Mouse (Mus musculus) left cerebral cortex, adult 18-20 months (tissue): ENCODE measurements at regions not wholly inside any gene's neighbourhood (a gene's known extent, or its start where the extent isn't known, plus 50 kb on each side); places are given as distances from the start of the nearest gene placed in this dataset.
"Not testable (repeated sequence)": the region's sequence is repeated elsewhere in the genome, so short reads cannot be mapped to it uniquely, and the experiment has no call there.

ENCODE experiments used
- DNase-seq, 2 experiments: peaks; one replicate each; pipeline ENCODE4 v3.0.0; 2021 to 2022; ENCODE audit warnings: low spot score in 2 of 2, mixed read lengths in 1 of 2

DNA sequence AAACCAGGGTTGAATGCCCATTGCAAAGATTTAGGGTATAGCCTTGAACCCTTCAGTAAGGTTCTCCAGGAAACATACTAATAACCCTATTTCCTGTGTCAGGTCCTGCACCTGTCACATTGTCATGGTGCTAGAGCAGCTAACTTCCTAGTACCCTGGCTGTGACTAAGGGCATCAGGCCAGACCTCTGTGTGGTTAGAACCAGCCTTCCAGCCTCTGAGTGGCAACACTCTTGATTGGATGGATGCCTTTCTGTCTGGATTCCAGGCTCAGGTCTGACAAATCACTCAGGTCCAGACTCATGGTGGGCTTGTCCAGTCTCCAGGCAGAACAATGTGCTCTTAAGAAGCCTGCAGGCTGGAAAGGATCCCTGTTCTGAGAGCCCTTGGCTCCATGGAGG is 426.2 kb upstream of the Zfp507 start:
- DNase-seq = no peak

DNA sequence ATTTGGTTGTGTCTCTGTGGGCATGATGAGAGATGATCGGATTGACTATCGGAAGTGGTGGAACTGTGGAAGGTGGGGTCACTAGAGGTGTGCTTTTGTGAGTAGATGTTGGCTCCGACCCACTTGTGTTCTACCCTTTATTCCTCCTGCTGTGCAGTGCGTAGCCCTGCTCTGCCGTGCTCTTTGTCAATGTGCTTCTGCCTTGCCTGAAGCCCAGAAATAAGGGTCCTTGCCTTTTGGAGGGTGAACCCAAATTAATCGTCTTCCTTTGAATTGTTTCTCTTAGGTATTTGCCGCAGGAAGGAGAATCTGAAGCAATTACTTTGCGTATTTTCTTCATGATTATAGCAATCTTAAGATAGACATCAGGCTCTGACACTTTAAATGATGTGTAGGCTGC is 421.6 kb upstream of the Zfp507 start:
- no peak for DNase-seq

DNA sequence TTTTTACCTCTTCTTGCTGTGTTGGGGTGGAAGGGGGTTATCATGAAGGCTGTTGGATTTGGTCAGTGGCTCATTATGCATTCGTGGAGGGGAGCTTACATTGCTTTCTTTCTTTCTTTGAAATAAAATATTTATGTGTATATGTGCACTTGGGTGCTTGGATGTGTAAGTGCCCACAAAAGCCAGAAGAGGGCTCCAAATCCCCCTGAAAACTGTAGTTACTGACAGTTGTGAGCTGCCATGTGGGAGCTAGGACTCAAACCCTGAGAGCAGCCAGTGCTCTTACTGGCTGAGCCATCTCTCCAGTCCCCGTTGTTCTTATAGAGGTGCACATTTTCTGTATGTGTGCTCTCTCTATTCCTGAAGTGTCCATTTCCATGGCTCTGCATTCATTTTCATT is 415.6 kb upstream of the Zfp507 start:
- DNase-seq = no peak

DNA sequence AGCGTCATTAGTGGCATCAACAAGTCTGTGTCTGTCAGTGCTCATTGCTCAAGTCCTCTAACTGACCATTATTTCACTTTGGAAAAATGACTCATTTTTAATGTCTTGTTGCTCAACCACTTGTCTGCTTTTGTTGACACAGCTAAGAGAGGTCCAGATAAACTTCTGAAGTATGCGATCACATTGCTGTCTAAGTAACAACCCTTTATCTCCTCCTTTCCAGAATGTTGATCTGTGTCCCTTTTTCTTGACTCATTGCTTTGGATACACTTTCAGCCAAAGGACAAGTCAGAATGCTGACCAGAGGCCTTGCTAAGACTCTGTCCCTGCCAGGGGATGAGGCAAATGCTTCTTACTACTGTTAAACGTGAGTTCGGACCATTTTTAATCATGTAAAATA is 407.2 kb upstream of the Zfp507 start:
- no peak for DNase-seq

DNA sequence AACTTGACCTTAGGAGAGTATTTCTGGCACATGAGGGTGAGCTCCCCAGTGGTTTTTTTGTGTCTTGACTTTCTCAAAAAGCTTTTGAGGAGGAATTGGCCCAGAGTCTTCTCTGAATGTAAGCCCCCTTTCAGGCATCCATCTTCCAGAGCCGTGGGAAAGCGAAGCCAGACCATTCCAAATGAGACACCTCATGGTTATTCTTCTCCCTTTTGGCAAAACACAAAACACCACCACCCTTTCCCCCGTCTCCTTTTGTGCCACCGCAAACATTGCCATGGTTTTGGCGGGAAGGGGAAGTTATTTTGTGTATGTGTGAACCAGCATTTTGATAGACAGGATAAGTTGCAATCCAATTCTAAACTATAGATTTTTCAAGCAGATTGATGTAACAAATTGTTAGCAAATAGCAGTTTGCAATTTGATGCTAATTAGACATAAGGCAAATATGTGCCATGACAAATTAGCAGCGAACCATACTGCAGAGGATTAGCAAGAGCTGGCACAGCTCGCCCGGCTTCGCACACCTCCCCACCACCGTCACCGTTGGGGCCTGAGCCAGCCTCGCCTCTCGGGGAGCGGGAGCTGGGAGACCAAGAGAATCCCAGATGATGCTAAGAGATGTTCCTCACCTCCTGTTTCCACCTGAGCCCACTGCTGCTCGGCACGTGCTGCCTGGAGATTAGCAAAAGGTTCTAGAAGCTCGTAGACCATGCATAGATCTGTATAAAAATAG is 404.9 kb upstream of the Zfp507 start:
- DNase-seq = peak; percentile 35

DNA sequence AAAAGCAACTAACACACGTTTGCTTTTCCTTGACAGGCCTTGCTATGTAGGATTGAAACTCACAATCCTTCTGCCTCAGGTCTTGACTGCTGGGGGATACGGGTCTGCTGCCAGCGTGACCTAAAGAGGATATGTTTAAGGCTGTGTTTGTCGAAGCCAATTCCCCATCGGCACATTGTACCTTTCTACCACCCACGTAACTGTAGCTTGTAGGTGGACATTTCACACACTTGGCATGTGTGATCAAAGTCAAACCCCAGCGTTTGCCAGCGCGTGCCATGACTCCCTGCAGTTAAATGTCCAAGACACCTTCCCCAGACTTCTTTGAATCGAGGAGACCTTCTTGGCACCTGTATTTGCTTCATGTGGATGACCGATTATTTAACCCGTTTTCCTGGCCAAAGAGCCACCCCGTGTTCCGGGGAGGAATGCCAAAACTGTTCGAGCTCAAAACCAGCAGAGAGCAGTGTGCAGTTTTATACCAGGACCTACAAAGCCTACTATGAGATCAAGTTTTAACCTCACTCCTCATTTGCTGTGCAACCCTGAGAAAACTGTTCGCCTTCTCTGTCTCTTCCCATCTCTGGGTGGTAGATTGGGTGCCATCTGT is 395.4 kb upstream of the Zfp507 start:
- no peak for DNase-seq

DNA sequence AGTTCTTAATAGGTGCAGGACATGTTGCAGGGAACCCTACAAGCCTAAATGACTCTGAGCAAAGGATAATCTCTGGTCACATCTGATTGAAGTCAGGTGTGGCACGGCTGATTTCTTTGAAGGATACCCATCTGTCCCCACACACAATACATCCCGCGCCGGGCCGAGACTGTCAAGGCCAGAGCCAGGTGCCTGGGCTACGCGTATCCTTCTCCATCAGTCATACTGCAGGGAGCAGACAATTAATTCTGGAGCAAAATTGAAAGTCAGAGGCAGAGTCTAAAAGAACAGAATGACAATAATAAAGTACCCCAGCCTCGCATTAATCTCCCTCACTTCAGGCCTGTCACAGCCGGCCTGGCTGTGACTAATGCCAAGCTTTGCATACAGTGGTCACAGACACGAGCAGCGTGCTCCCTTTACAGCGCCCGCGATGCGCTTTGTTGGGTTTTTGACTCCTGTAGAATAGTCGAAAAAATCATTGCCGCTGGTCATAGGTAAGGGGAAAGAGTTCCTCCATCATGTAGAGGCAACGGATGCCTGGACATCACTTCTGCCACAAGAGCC is 393.4 kb upstream of the Zfp507 start:
- no peak for DNase-seq

DNA sequence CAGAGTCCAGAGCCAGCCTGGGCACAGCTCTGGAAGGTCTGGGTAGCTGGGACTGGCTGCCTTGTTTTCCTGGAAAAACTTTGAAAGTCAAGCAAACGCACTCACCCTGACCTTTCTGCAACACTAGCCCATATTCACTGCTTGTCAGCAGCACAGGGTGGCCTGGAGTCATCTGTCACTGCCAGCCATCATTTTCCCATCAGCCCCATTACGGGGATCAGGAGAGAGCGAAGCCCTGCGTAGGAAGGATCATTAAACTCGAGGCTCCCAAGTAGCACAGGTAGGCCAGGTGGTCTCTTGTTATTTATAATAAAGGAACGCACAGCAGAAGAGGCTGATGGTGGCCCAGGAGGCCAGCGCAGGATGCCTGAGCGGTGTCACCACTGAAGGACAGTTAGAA is 389.8 kb upstream of the Zfp507 start:
- no peak for DNase-seq

DNA sequence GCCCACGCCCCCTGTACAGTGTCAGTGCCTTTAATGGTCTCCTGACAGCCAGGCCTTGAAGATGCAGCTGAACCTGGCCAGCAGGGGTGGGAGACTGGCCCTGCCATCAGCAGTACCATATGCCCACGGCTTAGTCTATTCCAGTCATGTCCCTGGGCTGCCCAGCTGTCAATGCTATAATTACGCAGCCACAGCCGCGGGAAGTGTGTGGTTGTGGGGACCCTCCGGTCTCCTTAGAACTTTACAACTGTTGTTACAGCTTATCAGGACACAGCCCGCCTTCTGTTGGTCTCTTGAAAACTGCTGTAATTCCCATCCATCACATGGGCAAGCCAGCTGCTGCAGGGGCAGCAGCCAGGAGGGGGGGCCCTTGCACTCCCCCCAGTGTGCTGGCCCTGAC is 375.1 kb upstream of the Zfp507 start:
- DNase-seq = peak in 1 of 2 experiments; percentile 23

DNA sequence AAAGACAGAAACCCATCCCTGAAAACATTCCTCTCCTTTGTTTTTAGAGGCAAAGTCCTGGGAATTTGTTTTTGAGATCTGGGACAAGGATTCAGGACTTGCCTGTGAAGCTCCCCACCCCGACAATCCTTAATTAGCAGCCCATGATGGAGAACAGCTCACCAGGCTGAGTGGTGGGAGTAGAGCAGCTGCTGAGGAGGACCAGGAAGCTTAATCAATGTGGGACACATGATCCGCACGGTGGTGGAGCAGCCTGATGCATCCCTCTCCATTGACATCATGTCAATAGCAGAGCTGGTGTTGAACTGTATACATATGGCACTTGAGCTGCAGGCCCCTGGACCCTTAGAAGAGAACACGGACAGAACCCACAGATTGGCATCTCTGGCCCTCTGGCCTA is 372.5 kb upstream of the Zfp507 start:
- DNase-seq = peak; percentile 9 to 11

DNA sequence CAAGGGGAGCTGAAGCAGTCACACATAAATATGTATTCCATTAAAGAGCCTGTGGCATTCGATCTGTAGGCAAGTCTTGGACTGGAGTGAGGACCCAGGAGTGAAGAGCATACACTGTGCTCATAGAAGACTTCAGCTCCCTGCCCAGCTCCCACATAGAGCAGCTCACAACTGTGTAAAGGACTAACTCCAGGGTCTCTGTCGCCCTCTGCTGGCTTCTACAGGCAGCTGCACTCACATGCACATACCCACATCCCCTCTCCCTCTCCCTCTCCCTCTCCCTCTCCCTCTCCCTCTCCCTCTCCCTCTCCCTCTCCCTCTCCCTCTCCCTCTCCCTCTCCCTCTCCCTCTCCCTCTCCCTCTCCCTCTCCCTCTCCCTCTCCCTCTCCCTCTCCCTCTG is 369.7 kb upstream of the Zfp507 start:
- not testable (repeated sequence) for DNase-seq

DNA sequence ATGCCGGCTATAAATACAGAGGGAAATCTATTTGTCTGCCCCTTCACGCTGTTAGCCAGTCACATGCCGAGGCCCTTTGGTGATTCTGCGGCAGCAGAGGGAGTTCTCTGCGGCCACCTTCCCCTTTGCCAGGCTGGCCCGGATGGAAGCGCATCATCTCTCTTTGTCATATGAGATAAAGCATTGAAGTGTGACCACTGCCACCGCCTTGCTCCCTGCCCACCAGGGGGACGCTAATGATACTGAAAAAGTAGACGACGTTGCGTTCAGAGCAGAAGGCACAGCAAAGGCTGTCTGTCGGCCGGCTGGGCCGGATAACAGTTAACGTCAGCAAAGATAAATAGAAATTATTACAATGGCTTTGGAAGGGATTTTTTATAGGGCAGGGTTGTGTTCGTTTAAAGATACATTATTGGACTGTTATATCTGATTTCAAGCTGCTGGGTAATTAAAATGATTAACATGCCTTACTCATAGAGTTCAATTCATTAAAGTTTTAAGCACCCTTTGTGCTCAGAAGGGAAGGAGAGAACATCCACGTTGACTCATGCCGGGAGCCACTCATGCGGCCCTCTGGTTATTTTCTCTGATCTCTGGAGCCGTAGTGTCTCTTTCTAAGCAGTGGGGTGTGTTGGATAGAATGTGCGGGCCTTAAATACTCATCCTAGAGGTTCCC is 354.6 kb upstream of the Zfp507 start:
- DNase-seq = no peak

DNA sequence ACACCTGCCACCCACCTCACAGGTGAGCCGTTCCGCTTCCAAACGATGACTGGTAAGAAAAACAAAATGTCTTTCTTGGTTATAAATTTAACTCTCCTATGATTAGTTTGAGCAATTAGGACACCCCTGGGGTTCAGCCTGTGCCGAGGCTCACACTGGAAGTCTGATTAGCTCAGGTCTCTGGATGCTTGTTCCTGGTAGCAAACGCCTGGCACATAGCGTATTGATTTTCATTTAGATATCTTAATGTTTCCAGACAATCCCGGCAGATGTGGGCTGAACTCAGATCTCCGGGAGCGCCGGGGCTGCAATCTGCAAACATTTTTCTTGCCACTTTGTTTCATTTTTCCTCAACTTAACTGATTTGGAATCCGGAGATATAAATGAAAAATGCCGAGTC is 353.8 kb upstream of the Zfp507 start:
- no peak for DNase-seq

DNA sequence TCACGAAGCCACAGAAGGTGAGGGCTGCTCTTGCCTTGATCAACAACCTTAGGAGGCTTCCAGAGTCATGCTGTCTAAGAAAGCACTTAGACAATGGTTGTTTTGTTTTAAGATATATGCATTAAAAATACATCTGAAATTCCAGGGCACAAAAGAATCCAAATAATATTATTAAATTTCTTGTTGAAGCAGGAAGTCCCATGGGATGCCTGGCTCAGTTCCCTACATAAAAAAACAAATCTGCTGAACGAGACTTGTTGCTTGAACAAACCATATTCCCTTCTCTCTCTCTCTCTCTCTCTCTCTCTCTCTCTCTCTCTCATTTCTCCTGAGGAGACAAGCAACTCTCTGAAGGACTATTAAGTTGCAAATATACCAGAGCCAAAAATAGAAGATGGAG is 352.8 kb upstream of the Zfp507 start:
- no peak for DNase-seq

DNA sequence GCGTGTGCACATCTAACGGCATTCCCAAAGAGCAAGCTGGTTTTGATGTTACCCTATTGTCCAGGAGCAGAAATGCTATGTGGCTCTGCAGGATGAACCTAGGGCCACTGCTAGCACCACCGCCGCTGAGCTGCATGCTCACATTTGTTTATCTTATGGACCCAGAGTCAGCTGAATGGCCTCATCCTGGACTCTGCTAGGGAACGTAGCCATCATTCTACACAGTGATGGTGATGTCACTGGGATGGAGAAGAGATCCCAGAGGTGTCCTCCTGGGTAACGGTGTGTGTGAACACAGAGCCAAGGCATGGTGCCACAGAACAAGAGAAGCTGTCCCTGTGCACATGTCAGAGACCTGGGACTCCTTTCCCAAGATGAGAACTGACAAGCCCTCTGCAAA is 352.4 kb upstream of the Zfp507 start:
- no peak for DNase-seq

DNA sequence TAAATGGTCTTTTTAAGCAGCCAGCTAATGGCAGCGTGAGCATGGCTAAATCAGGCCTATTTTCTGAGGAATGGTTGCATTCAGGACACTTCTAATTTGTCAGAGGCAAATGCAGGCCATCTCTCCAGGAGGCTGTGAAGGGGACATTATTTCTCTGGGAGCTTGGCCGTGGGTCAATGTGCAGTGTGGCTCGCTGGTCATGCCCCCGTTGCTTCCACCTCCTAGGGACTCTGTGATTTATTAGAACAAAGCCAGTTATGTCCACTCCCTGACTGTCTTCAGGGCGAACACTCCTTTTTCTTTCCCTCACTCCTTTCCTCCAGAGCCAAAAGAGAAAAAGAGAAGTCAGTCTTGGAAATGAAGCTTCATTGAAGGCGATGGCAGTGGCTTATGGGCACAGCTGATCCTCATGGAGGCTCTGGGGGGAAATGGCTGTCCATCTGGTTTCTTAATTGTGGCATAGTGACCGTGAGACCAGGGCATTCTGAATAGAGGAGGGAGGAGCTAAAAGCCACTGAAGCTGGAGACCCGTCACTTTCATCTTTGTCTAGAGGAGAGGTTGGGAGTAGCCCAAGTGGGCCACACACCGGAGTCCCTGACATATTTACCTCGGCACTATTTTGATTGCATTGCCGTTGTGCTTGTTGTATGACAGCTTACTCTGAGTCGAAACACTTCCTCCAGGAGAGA is 348.2 kb upstream of the Zfp507 start:
- DNase-seq = no peak

DNA sequence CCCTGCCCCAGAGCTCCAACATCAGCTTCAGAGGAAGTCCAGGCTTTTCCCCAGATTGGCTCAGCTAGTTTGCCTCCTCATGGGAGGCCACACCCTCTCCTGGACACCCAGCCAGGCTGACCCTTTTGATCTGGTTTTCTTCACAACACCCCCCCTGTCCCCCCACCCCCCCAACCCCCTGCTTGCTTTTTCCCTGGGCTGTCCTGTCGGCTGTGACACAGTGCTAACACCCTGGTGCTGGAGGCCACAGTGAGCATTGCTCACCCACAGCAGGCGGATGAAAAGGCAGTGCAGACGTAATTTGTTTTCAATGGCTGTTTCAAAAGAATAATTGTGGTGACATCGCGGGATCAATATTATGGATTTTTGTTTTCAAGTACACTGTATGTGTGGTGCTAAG is 333.8 kb upstream of the Zfp507 start:
- DNase-seq = no peak

DNA sequence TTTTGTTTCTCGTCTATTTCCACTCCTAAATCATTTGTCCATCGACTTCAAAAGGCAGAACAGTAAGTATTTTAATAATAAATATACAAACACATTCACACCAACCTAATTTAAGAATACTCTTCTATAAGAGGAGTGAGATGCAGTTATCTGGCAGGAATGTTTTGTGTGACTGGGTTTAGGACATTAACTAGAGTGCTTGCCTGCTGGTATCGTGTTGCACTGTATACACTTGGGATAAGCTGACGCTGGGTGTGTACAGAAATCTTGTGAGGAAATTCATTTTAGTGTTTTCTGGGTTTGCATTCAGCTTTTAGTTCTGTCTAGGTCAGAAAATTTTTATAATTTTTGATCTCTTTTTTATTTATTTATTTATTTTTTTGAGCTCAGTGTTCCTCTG is 331.8 kb upstream of the Zfp507 start:
- DNase-seq = no peak

DNA sequence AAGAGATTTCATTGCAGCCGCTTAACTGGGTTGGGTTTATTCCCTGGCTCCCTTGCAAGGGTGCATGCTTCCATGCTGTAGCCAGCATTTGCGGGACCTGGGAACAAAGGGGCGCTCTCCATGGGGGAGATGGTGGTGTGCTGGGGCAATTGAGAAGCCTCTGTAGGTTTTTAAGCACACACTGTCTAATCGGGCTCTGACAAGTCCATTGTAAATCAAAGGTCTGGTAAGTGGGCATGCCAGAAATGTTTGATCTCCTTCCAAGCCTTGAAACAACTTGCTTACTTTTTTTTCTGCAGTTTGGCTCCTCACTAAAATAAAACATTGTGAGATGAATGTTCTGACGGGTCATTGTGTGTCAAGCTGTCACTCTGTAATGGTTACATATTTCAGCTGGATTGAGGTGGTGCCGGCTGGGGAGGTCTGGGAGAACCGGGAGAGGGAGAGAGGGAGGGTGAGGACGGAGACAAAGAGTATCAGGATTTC is 330.9 kb upstream of the Zfp507 start:
- DNase-seq = no peak

DNA sequence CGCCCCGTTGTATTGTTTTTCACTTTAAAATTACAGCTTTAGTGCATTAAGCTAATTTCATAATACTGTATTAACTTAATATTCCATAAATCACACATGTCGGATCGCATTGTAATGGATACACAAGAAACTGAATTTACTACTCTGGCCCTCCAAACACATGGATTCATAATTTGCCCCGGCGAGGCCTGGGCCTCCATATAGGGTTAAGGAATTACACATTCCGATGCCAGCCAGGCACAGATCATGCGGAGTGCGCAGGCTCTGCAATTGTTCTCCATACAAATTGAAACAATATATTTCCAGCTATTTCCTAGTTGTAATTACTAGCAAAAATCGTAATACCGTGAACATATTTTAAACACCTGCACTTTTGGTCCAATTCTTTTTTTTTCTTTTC is 330.2 kb upstream of the Zfp507 start:
- DNase-seq = no peak

DNA sequence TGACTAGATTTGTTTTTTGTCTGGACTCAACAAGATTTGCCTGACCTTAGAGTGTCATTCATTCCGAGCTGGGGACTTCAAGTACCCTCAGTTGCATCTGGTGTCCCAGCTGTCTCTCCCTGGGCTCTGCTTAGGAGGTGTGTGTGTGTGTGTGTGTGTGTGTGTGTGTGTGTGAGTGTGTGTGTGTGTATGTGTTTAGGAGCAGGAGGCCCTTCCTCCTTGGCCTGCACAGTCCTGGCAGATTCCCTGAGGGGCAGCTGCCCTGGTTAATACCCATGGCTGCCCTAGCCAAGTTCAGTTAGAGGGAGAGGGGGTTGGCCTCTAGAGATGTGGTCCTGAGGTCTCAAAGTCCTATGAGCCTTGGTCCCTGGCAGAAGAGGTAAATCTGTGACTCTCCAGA is 329.8 kb upstream of the Zfp507 start:
- DNase-seq = no peak

DNA sequence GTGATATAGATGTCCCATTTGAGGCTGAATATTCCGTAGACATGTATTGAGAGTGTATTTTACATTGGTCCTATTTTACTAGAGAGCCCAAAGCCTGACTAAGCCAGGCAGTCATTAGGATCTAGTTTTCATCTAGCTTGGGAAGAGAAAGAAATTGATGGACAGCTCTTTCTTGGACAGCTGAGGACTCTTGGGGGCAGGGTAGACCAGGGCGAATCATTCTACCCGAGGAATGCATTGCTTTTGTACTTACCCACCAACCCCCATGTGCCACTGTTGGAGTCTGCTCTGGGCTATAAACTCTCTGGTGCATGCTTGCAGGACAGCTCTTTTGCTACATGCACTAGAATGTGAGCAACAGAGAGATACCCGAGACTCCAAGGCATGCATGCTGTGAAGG is 294.3 kb upstream of the Zfp507 start:
- no peak for DNase-seq
